Mouse (Mus musculus) left cerebral cortex, adult 8-10 months (tissue): ENCODE data around the gene Lrrtm3. TPM values are rescaled to one million over a fixed set of nuclear protein-coding genes. Genes with fewer than 3 reads are reported as not detected.

Experiments used
- DNase-seq, 2 experiments: peaks; one replicate each; pipeline ENCODE4 v3.0.0; 2022; ENCODE audit warnings: low spot score in 2 of 2
- total RNA-seq, 4 experiments: library from RNA; stranded (reverse); gene quantifications; 2 replicates each; pipeline ENCODE4 v1.2.4; 2022

Gene Lrrtm3
- total RNA-seq, 4 experiments from 2014 or later, result 58.9 to 71.8 (median 61.8) TPM

GRCm38 (mm10) chr10:64041892-64042291 lies 48.2 kb downstream of the Lrrtm3 start:
- no peak for DNase-seq

GRCm38 (mm10) chr10:64041218-64041617 lies 48.9 kb downstream of the Lrrtm3 start:
- no peak for DNase-seq

DNA sequence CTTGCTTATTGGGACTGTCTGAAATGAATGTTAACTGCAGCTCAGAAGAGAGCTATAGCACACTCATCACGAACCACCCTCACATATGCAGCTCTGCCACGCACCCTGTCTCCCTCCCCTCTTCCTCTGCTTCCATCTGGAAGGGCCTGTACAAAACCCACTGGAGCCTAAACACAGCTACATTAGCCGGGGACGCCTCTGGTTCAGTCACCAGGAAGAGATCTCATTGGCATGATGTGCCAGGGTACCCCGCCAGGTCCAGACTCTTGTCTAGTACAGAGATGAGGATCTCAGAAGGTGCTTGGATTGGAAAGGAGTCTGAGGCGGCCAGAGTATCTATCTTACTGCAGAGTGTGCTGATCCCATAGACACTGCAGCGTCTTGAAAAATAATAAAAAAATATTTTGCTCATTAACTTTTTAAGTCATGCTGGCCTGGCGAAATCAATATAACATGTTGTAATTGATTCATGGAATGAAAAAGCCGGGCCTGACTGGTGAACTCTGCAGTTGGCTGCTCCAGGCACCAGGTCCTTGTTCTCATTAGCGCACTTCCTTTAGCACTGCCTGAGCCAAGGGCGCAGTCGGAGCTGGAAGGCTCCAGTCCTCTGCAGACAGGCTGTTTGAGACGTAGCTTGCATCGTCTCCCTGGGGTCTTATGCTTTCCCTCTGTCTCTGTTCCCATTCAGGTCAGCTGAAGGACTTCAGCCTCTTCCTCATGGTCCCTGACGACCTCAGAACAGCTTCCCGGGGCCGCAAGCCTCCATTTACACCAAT lies 50.1 kb downstream of the Lrrtm3 start:
- DNase-seq, result peak in 1 of 2 experiments; percentile 45

GRCm38 (mm10) chr10:64030901-64031300 lies 59.2 kb downstream of the Lrrtm3 start:
- no peak for DNase-seq

DNA sequence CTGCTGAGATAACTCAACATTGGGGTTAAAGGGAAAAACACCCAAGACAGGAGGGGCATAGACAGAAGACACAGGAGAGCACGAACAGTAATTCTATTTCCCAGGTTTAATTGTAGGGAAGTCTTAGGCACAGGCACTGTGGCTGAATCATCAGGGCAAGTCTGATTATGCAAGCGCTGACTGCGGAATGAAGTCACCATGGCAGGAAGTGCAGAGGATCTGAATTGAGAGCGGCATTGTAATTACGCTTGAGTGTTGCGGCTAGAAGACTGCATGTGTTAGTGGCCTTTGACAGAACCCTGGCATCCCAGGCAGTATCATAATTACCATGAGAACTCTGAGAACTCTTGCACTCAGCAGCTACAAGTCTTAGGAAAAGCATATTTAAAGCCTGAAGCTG lies 66.7 kb downstream of the Lrrtm3 start:
- DNase-seq, result peak in 1 of 2 experiments; percentile 34

DNA sequence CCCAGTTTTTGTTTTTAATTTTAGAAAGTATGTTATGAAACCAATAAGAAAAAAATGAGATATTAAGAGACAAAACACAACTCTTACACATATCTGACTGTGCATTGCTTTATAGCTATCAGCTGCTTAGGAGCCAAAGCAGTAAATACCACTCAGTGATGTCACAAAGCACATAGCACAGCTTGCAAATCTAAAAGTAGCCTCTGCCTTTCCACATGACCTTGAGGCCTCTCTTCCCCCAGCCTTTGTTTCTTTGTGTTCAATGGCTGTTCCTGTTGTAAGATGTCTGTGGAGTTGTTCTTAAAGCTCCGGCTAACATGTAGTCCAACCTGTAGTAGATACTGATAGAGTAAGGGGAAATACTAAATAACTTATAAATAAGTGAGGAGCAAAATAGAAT lies 69.7 kb downstream of the Lrrtm3 start:
- DNase-seq, result no peak

- no peak for DNase-seq
Measured at GRCm38 (mm10) chr10:64001996-64002395, 88.1 kb downstream of the Lrrtm3 start.

- DNase-seq, result no peak
Measured at GRCm38 (mm10) chr10:64001531-64001930, 88.5 kb downstream of the Lrrtm3 start.

- DNase-seq, result peak in 1 of 2 experiments; percentile 25
Measured at GRCm38 (mm10) chr10:63994251-63994650, 95.8 kb downstream of the Lrrtm3 start.

DNA sequence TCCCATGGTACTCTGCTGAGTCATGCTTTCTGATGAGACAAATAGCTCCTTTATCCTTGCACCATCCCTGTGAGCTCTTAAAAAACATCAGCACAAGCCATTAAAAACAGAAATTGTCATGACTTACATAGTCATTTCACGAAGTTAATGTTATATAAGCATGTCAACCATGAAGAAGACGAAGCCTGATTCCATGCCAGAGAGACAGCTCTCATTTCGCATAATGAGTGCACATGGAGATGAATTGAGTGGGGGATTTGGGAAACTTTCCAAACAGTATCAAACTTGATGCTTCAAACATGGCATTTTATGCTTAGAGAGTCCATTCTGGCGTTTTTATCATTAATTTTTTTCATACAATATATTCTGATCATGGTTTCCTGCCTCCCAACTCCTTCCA lies 104.5 kb downstream of the Lrrtm3 start:
- DNase-seq, result no peak

GRCm38 (mm10) chr10:63979410-63979809 lies 110.7 kb downstream of the Lrrtm3 start:
- DNase-seq, result no peak

DNA sequence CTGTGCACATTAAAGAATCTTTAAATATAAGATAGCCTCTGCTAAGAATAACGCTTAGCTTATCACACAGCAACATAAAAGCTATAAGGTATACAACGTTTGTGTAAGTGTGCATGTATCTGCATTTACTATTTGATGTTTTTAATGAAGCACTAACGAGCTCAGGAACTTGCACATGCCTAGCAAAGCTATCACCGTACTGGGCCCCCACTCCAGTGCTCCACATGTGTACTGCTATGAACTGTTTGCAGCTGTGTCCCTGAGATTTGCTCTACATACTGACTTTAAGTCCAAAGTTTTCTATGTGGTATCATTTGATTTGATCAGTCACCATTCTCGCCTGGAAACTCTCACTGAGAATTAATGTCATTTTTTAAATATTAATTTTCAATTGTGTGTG lies 111.1 kb downstream of the Lrrtm3 start:
- no peak for DNase-seq

DNA sequence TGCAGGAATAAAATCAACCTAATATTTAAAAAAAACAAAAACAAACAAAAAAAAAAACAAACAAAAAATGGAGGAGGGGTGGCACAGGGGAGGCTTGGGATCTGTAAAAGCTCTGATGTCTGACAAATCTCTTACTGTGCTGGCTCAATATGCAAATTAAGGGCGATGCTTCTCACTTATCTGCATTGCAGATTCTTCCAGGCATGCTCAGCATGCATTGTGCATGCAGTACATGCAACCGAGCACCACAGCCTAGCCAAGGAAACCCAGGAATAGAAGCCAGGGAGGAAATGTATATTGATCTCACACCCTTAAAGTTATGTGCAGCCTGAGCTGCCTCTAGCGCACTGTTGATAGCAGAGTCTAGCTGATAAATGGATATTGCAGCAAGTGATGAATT lies 111.5 kb downstream of the Lrrtm3 start:
- DNase-seq, result no peak

DNA sequence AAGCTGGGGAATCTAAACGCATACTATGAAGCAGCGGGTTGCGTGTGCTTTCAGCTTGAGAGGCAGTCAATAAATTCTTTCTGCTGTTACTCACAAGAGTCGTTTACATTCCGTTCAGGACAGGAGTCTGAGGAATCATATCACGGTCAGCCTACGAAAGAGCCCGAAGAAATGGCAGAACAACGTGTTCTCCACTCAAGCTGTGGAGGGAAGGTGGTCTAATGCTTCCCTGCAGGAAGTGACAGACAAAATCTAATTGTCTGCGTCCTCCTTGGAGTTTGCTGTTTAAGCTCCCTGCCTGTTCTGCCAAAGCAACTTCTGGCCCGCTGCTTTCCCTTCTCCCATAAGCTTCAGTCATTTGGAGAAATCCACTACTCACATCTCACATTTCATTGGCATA lies 112.0 kb downstream of the Lrrtm3 start:
- DNase-seq, result no peak

- no peak for DNase-seq
Measured at GRCm38 (mm10) chr10:63972300-63972699, 117.8 kb downstream of the Lrrtm3 start.

- peak in 1 of 2 experiments; percentile 12 for DNase-seq
Measured at GRCm38 (mm10) chr10:63954308-63954930, 135.7 kb downstream of the Lrrtm3 start.

- no peak for DNase-seq
Measured at GRCm38 (mm10) chr10:63951481-63951880, 138.6 kb downstream of the Lrrtm3 start.

DNA sequence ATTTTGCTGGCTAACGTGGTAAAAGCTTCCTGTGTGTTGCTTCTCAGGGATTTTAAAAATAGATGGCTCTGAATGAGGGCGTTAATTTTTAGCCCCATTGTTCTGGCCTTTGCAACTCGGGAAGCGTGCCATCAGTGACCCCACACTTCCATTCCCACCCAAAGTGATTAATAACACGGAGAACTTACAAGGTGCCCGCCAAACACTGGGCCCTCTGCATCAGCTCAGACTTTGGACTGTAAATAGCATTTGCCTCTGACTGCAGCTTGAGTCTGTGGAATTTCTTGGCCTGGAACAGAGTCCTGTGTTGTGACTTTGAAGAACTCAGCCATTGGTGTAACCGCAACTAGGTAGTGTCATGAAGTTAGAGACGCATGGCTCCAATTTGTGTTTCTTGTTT lies 139.2 kb downstream of the Lrrtm3 start:
- DNase-seq, result no peak

GRCm38 (mm10) chr10:63947266-63947665 lies 142.8 kb downstream of the Lrrtm3 start:
- DNase-seq, result peak in 1 of 2 experiments; percentile 35

- DNase-seq, result no peak
Measured at GRCm38 (mm10) chr10:63945534-63945933, 144.5 kb downstream of the Lrrtm3 start.

DNA sequence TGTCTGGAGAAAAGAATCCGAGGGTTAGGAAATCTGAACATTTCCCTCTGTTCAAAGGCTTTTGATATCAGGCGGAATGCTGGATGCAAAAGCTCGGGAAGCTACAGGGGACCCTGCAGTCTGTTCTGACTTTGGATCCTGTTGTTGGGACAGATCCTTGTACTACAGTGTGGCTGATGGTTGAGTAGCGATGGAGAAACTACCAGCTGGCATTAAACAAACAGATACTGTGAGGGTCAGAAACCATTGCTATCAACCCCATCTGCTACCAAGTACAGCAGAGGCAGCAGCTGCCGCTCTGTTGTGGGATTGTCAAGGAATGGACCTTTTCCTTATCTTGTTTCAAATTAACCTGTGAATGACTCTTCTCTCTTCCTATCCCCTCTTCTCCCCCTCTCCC lies 156.1 kb downstream of the Lrrtm3 start:
- no peak for DNase-seq

DNA sequence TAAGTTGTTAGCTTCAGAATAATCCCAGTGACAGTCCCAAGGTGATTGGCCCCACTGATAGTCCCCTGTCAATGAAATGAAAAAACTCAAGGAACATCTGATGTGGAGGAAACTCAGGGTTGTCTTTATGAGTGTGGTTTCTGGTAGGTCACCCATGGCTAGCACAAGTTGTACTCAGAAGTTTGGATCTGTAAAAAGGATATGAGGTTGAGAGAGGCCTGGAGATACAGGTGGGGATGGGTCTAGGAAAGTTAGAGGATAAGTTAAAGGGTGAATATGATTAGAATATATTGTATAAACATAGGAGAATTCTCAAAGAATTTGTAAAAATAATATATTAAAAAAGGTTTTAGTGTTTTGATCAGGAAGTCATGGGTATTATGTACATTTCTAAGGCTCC lies 162.7 kb downstream of the Lrrtm3 start, which contains the start of gene Gm10118:
Gm10118 (minus strand) TSS at position 101 of the 400 bp plus-strand sequence.
- no peak for DNase-seq

DNA sequence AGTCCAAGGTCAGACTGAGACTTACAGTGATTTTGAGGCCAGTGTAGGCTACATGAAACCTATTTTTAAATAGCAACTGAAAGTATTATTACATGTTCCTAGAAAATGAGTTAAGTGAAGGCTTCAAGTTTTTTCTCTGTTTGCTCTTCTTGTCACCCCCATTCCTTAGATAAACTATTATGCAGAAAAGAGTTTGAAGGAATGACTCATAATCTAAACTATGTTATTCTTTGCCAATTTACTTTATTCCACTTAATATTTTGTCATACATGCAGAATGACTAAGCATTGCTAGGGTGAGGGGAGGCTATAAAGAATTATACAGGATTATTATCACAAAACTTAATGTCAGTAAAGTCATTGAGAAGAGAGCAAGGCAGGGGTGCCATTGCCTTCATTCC lies 181.2 kb downstream of the Lrrtm3 start:
- no peak for DNase-seq
